Mouse (Mus musculus): ENCODE results near the gene Cbarp.

Gene Cbarp

DNA sequence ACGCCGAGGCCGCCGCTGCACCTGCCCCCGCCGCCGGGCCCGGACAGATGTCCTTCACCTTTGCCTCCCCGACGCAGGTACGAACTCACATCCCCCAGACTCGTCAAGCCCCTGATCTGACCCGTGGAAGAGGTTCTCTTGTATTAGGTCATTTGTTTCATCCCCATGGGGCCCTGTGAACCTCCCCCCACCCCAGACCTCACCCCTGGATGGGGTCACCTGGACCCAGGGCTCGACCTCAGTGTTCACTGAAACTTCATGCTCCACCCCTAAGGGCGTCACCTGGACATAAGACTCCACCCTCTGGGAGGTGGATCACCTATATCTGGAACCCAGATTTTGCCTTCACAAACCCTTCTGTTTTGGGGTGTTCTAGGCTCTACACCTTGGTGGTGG lies 1.9 kb upstream of the Cbarp start:
- DNase-seq, result no peak

GRCm38 (mm10) chr10:80141786-80142529 lies 1.3 kb upstream of the Cbarp start:
- DNase-seq, result peak; percentile 95 to 97

DNA sequence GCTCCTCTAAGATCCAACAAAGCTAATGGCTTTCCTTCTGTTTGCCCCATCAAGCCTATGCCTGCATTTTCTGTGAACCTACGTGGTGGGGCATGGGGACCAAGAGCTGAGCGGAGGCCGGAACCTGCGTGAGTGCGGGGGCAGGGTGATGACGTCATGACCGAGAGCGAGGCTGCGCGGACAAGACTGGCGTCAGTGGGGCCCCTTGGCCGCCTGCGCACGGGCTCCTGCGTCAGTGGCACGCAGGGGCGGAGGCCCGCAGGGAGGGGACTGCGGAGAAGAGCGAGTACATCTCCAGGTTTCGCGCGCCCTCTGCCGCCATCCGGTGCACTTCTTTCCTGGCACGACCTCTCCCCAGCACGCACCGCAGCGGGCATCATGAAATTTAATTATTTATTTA lies 608 bp upstream of the Cbarp start:
- DNase-seq, result peak; percentile 94 to 96

- no peak for DNase-seq
These were observed 515 bp downstream of the Cbarp start for GRCm38 (mm10) chr10:80139975-80140665.

GRCm38 (mm10) chr10:80139439-80139775 lies 1.2 kb downstream of the Cbarp start:
- DNase-seq, result no peak

- DNase-seq, result peak; percentile 75 to 81
These were observed 1.8 kb downstream of the Cbarp start, which contains the start of gene Atp5d for GRCm38 (mm10) chr10:80138553-80139438. Gene Atp5d, plus strand, starts transcription at chr10:80138632.

DNA sequence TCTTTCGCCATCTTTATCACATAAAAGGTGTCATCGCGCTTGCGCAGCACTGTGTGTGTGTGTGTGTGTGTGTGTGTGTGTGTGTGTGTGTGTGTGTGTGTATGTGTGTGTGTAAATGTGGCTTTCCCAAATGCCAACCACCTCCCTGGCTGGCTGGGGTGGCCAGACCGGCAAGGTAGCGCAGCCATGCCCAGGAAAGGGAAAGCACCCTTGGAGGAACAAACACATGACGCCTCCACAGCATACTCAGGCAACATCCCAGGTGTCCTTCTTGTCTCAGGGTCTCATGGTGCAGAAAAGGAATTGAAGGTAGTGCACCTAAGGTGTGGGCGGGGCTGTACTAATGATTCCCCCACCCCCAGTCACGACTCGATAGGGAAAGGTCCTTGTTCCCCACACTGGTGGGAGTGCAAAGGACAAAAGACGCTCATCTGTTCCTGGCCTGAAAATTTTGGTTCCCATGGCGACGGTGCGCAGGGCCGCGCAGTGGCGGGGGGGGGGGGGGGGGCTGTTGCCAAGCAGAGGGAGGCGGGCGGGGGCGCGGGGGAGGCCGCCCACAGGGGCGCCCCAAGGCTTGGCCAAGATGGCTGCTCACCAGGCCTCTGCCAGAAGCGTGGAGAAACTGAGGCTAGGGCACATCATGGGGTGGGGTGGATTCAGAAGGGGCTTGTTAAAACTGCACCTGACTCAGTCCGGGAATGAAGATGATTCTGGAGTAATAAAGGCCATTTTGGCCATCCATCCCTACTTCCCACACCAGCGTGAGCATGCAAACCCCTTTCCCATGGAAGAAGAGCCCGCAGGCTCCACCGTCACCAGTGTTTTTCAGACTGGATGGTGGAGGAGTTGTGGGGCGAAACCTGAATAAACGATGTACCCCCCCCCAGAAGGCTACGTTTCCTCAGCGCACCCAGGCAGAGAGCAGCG lies 2.7 kb downstream of the Cbarp start:
- DNase-seq, result peak; percentile 40 to 56

DNA sequence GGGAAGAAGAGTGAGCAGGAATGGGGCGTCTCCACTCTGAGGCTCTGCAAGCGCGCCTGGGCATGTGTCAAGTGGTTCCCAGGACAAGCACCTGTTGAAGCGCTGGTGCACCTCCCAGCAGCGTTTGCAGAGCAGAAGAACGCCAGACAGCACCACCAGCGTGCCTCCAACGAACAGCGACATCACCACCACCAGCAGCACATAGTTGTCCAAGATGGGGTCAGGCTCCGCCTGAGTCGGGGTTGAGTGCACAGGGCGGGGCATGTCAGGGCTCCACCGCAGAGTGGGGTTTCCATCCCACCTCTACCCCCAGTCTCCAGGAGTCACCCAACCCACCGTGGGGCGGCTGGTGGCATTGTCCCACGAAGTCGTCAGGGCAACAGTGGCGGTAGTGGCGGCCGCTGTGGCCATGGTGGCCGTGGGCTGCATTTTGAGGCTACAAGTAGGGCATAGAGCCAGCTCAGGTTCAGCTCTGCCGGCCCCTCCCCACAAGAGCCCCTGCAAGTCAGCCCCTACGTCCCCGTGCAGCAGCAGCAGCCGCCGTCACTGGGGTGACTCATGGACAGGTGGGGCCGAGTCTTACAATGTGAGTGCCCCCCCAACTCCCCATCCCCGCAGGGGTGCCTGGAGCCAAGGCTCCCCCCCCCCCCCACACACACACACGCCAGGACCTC lies 3.5 kb downstream of the Cbarp start:
- DNase-seq, result peak; percentile 53 to 68

DNA sequence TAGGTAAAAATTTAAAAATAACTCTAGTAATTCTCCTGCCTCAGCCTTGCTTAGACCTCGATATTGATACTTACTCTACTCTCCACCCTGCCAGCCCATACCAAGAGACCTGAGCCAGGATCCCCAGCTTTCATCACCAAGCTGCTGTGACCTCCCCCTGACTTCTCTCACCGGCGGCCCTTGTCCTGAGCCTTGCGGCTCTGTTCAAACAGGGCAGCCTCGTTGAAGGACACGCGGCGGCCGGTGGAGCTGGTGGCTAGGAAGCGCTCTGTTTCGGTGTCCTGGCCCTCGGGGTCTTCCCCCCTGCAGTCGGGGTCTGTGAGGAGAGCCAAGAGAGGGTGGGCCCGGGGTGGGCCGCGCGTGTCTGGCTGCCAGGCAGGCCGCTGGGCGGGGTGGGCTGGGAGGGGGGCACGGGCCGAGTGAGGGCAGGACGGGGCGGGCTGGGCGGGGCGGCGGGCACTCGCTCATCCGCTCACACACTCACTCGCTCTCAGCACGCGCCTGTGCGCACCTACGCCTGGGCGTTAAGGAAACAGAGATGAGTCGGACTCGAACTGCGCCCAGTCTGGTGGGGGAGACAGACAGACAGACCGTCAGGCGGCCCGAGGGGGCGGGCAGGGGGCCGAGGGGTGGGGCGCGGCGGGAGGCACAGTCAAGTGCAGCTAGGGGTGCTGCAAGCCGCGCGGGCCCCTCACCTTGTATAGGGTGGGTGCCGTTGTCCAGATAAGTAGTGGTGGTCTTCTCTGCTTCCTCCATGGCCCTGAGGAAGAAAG lies 4.3 kb downstream of the Cbarp start:
- peak in 1 of 2 experiments; percentile 38 for DNase-seq

DNA sequence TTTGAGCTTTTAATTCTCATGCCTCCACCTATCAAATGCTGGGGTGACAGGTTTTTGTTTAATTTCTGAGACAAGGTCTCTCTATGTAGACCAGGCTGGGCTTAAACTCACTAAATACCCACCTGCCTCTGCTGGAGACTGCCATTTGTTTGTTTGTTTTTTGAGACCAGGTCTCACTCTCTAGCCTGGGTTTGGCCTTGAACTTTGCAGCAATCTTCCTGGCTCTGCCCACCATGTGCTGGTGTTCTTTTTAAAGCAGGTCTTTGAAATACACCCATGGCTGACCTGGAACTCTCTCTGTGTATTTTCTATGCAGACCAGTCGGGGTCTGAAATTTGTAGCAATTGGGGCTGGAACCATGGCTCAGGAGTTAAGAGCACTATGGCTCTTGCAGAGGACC lies 5.0 kb downstream of the Cbarp start:
- DNase-seq, result no peak

DNA sequence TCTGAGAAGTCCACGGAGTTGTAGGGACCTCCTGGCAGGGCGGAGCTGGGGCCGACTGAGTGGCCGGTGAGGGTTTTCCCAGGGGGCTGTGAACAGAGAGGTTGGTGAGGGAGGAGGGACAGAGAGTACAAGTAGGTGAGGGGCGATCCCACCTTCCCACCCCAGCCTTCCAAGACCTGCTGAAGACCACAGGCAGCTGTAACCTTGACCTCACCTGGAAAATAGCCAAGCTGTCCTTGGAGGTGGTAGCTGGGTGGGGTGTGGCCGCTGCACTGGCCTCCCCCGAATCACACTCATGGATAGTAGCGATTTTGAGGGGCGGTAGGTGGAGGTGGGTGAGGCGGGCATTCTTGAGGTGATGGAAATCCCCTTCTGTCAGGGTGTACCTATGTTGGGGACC lies 5.5 kb downstream of the Cbarp start:
- DNase-seq, result no peak

DNA sequence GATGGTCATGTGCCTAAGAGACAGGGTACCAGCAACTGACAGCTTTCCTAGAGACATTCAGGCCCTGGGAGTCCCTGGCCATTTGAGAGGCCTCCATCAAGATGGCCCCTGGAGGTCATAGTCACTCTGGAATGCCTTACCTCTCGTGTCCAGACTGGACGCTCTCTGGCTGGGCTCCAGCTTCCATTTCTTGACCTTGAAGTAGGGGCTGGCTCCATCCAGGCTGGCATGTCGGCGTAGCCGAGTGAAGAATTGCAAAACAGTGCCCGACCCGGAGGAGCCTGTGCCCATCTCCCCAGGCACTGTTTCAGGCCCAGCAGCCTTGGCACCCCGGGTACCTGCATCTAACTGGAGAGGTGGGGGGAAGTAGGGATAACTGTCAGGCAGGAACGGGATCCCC lies 6.2 kb downstream of the Cbarp start:
- no peak for DNase-seq

DNA sequence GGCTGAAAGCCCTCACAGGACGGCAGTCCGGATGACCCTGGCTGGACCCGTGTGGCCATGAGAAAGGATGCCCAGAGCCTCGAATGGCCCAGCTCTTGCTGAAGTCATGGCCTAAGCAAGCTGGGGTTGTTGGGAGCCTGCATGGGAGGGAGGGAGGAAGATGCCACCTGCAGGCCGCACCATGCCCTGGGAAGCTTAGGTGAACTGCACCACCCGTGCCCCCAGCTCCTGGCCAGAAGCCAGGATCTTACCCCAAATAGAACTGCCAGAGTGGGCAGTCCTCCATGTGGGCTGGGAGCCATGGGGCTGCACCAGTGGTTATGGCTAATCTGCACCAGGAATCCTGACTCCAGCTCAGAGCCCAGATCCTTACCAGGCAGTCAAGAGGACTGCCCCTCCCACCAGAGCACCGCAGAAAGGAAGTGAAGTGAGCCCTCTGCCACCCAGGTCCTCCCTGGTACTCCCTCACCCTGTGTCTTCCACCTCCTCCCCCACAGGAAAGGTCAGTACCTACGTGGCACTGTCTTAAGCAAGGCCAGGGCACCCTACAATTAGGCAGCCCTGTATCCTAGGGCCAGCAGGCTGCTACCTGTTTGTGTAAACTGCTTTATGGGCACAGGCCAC lies 7.3 kb downstream of the Cbarp start:
- DNase-seq, result peak in 1 of 2 experiments; percentile 54

GRCm38 (mm10) chr10:80131952-80132350 lies 8.7 kb downstream of the Cbarp start:
- peak; percentile 52 to 69 for DNase-seq

- peak; percentile 59 to 72 for DNase-seq
These were observed 9.2 kb downstream of the Cbarp start for GRCm38 (mm10) chr10:80131316-80131951.

DNA sequence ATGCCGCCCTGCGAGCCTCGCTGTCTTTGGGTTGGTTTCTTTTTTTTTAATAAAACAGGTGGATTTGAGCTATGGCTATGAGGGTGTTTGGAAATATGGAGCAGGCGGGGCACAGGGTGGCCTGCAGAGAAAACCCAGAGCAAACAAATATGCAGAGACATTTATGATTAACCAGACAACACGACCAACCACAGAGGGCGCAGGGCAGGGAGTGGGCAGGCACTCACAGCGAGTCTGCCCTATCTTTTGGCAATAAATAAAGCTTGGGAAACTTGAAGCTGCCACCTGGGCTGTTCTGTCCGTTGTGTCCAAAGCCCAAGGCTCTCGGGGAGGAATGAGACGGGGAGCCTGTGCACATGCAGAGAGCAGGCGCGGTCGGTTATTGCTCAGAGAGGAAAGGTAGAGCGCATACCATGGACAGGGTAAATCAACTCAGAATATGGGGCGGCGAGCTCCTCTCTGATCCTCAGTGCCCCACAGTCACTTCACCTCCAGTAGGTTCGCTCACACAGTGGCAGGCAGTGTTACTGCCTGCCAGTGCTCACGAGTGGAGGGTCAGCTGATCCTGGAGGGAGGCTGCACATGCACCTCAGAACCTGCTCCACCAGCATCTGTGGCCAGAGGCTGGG lies 10.1 kb downstream of the Cbarp start:
- DNase-seq, result peak; percentile 50 to 70

DNA sequence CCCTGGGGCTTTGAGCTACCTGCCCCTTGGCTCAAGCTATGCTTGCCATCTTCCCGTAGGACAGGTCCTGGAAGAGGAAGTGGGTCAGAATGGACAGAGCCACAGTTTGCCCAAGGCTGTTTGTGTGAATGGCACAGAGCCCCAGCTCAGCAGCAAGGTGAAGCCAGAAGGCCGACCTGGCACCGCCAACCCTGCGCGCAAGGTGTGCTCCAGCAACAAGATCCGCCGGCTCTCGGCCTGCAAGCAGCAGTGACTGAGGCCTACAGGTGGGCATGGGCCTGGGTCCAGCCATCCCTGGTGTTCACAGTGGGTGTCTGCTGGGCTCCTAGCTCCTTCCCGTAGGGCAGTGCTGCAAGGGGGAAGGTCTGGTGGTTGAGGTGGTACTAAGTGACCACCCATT lies 10.8 kb downstream of the Cbarp start:
- no peak for DNase-seq

- DNase-seq, result no peak
These were observed 12.7 kb downstream of the Cbarp start for GRCm38 (mm10) chr10:80127920-80128319.

DNA sequence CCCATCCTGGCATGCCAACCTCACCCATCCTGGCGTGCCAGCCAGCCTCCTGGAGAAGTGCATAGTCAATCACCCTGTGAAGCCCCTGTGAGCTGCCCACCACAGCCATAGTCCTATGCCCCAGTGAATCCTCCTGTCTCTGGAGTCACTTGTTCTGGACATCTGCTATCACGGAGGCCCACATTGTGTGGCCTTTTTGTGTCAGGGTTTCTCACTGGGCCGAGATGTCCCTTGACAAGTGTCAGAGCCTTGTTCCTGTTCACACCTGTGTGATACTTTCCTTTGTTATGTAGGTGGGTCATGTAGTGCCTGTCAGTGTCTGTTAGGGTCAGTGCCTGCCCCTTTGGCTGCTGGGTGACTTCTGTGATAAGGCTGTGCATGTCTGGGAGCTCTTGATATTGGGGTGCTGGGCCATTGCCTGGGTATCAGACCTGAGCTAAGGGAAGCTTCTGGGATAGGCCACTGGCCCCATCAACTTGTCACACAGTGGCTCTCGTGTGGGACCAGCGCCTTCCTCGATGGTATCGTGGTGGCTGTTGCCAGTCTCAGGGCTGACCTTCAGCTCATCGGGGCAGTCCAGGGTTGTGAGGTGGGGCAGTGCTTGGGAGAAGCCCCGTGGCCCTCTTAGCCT lies 16.6 kb downstream of the Cbarp start:
- no peak for DNase-seq

Data from kidney, postnatal 4 days (tissue).